Mouse (Mus musculus) heart, embryonic 14.5 days (tissue): Measurements from ENCODE around the gene Eif4b. TPM values are rescaled to one million over a fixed set of nuclear protein-coding genes. Genes with fewer than 3 reads are reported as not detected.

Experiments used
- ATAC-seq: fragments of 200-750 bp; cut with Nextera tagmentation; 2 replicates; pipeline ENCODE4 v1.8.0; 2017; ENCODE audit warnings: low read depth, moderate TSS enrichment; ENCODE audit not compliant: insufficient number of reproducible peaks, insufficient read depth, low FRiP score
- H3K27ac ChIP-seq, 2 experiments: fragments of 200-500 bp in 1 of 2; fragments of 300-500 bp in 1 of 2; sonication (generic) in 1 of 2; replicated peaks in 1 of 2; 2 replicates each; pipeline ENCODE4 v1.5.1; 2012 to 2014; ENCODE audit warnings: low read depth in 2 of 2, low read length in 2 of 2, control low read depth in 1 of 2, mild to moderate bottlenecking in 1 of 2, mixed read lengths in 1 of 2; ENCODE audit not compliant: control insufficient read depth in 1 of 2, insufficient read depth in 1 of 2
- H3K27me3 ChIP-seq: fragments of 300-500 bp; sonication (generic); 2 replicates; pipeline ENCODE4 v1.6.1; 2014; ENCODE audit warnings: mild to moderate bottlenecking, low read length, control low read depth; ENCODE audit not compliant: control insufficient read depth, insufficient read depth
- H3K36me3 ChIP-seq: fragments of 300-500 bp; sonication (generic); 2 replicates; pipeline ENCODE4 v1.6.1; 2014; ENCODE audit warnings: mild to moderate bottlenecking, control low read depth, low read length, mixed read lengths; ENCODE audit not compliant: control insufficient read depth, insufficient read depth
- H3K4me1 ChIP-seq, 2 experiments: fragments of 200-500 bp in 1 of 2; fragments of 300-500 bp in 1 of 2; sonication (generic) in 1 of 2; 2 replicates each; pipeline ENCODE4 v1.6.1; 2012 to 2014; ENCODE audit warnings: low read length in 2 of 2, control low read depth in 1 of 2, mixed read lengths in 1 of 2; ENCODE audit not compliant: control insufficient read depth in 2 of 2, insufficient read depth in 2 of 2
- H3K4me2 ChIP-seq: fragments of 300-500 bp; sonication (generic); 2 replicates; pipeline ENCODE4 v1.6.1; 2014; ENCODE audit warnings: mild to moderate bottlenecking, low read length
- H3K4me3 ChIP-seq, 2 experiments: fragments of 200-500 bp in 1 of 2; fragments of 300-500 bp in 1 of 2; sonication (generic) in 1 of 2; 2 replicates each; pipeline ENCODE4 v1.5.1; 2012 to 2014; ENCODE audit warnings: low read length in 2 of 2, mild to moderate bottlenecking in 2 of 2, control low read depth in 1 of 2, low read depth in 1 of 2, moderate library complexity in 1 of 2; ENCODE audit not compliant: control insufficient read depth in 1 of 2, insufficient read depth in 1 of 2
- H3K9ac ChIP-seq: fragments of 300-500 bp; sonication (generic); 2 replicates; pipeline ENCODE4 v1.6.1; 2014; ENCODE audit warnings: mild to moderate bottlenecking, low read length
- H3K9me3 ChIP-seq: fragments of 300-500 bp; sonication (generic); 2 replicates; pipeline ENCODE4 v1.6.1; 2016; ENCODE audit warnings: low read length, control low read depth; ENCODE audit not compliant: control insufficient read depth
- WGBS: fragments of 180-500 bp; shearing (Covaris S2); extraction: QIAGEN DNeasy Blood & Tissue Kit; methylation state at CpG from one replicate; pipeline ENCODE4 v1.1.7; 2014; 5-methylcytosine and 5-hydroxymethylcytosine counted together
- polyA plus RNA-seq: library from polyadenylated mRNA; unstranded; fragments of >200 nt; fragmentation: Nextera tagmentation; extraction: Ambion mirVana; gene quantifications from 2 replicates; pipeline ENCODE4 v1.2.1, GENCODE M21; 2014

Gene Eif4b
- polyA plus RNA-seq, 1 experiment from 2014 or later = 78.0 TPM

- ATAC-seq = no peak
- H3K36me3 ChIP-seq = peaks cover 37% of the 10 kb centered on the region
- H3K4me2 ChIP-seq = peak overlapping the region; percentile 90
- 20% methylated on average over 12 of the region's 12 CpGs for WGBS
- H3K9ac ChIP-seq = peak overlapping the region; percentile 74
- peaks cover 67 to 90% of the 10 kb centered on the region in 2 experiments for H3K4me1 ChIP-seq
- no peaks in the 10 kb centered on the region for H3K9me3 ChIP-seq
- peak overlapping the region; percentile 86 to 95 for H3K27ac ChIP-seq
- peak overlapping the region; percentile 43 to 54 for H3K4me3 ChIP-seq
- H3K27me3 ChIP-seq = no peaks in the 10 kb centered on the region
These were observed 30.5 kb downstream of the Eif4b start for GRCm38 (mm10) chr15:102103947-102104555.

- Histone ChIP-seq H3K27ac (peak overlapping the region; percentile 15 to 42; a peak in 3 of 4 replicates), H3K4me2 (peak overlapping the region; percentile 52), H3K36me3 (peaks cover 50% of the 10 kb centered on the region), H3K9ac (no peak overlapping the region; the same call in 1 of the 2 replicates), H3K4me1 (peaks cover 63 to 86% of the 10 kb centered on the region in 2 experiments), H3K9me3 (no peaks in the 10 kb centered on the region), H3K4me3 (no peak overlapping the region), H3K27me3 (no peaks in the 10 kb centered on the region)
- WGBS = 38% methylated on average over 5 of the region's 5 CpGs
- no peak for ATAC-seq
These were observed 31.8 kb downstream of the Eif4b start for GRCm38 (mm10) chr15:102105360-102105759.

DNA sequence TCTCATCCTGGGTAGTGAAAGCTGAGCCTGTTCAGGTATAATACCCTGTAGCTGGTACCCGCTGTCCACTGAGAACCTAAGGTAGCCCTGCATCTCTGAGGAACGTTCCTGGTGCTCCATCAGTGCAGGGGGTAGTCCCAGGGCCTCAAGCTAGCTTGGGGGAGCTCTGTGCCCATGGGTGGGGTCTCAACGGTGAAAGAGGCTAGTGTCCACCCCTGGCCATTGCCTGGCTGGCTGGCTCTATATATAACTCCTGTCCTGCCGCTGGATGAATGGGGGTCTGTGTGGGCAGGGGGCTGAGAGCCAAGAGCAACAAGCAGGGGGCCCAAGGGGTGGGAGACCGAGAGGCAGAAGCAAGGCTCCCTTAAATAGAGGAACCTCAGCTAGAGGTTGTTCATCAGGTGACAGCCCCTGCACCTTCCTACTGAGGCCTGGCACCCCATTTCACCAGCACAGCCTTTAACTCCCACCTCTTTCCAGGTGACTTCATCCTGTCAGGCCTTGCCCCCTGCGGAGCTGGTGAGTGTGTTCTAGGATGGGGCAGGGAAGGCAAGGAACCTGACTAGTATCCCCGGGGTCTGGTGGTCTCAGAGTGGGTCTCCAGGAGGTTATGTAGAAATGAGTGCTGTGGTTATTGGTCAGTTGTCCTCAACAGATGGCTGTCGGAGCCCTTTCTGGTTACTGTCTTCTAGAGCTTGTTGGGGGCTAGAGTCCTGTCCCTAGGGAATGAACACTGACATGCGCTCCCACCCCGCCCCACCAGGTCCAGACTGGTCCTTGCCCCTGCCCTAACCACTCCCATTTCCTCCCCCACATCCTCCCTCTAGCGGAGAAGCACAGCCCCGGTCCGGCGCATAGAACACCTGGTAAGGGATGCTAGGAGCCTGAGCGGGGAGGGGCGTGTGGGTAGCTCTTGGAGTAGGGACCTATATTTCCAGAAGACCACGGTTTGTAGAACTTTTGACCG is 32.5 kb downstream of the Eif4b start:
- Histone ChIP-seq H3K27me3 (no peaks in the 10 kb centered on the region), H3K4me3 (0 out of 4 replicates have a peak overlapping the region, but pooled peaks of 1 of the 2 experiments have one; percentile 16), H3K36me3 (peaks cover 57% of the 10 kb centered on the region), H3K9ac (no peak overlapping the region; the same call in 1 of the 2 replicates), H3K9me3 (no peaks in the 10 kb centered on the region), H3K27ac (peak overlapping the region in 1 of 2 experiments; percentile 42; a peak in 2 of 4 replicates), H3K4me2 (peak overlapping the region; percentile 52), H3K4me1 (peaks cover 58 to 82% of the 10 kb centered on the region in 2 experiments)
- ATAC-seq = no peak
- 29% methylated on average over 18 of the region's 18 CpGs for WGBS

- H3K9me3 ChIP-seq = no peaks in the 10 kb centered on the region
- no peak for ATAC-seq
- H3K27ac ChIP-seq = no peak overlapping the region
- peaks cover 50 to 73% of the 10 kb centered on the region in 2 experiments for H3K4me1 ChIP-seq
- no peak overlapping the region for H3K9ac ChIP-seq
- no peaks in the 10 kb centered on the region for H3K27me3 ChIP-seq
- H3K36me3 ChIP-seq = peaks cover 65% of the 10 kb centered on the region
- 22% methylated on average over 38 of the region's 38 CpGs for WGBS
- H3K4me2 ChIP-seq = peak overlapping the region; percentile 52
- peak overlapping the region; percentile 16; a peak in 3 of 4 replicates for H3K4me3 ChIP-seq
These were observed 33.3 kb downstream of the Eif4b start for GRCm38 (mm10) chr15:102106754-102107456.

- 30% methylated on average over 13 of the region's 13 CpGs for WGBS
- H3K9me3 ChIP-seq = no peaks in the 10 kb centered on the region
- no peak overlapping the region for H3K4me3 ChIP-seq
- peak overlapping the region; percentile 8 to 13; a peak in 1 of 4 replicates for H3K27ac ChIP-seq
- H3K9ac ChIP-seq = peak overlapping the region; percentile 34; the same call in 1 of the 2 replicates
- no peak for ATAC-seq
- peaks cover 40 to 67% of the 10 kb centered on the region in 2 experiments for H3K4me1 ChIP-seq
- H3K4me2 ChIP-seq = peak overlapping the region; percentile 52; the same call in 1 of the 2 replicates
- H3K27me3 ChIP-seq = no peaks in the 10 kb centered on the region
- H3K36me3 ChIP-seq = peaks cover 76% of the 10 kb centered on the region
These were observed 34.4 kb downstream of the Eif4b start for GRCm38 (mm10) chr15:102107689-102108573.

DNA sequence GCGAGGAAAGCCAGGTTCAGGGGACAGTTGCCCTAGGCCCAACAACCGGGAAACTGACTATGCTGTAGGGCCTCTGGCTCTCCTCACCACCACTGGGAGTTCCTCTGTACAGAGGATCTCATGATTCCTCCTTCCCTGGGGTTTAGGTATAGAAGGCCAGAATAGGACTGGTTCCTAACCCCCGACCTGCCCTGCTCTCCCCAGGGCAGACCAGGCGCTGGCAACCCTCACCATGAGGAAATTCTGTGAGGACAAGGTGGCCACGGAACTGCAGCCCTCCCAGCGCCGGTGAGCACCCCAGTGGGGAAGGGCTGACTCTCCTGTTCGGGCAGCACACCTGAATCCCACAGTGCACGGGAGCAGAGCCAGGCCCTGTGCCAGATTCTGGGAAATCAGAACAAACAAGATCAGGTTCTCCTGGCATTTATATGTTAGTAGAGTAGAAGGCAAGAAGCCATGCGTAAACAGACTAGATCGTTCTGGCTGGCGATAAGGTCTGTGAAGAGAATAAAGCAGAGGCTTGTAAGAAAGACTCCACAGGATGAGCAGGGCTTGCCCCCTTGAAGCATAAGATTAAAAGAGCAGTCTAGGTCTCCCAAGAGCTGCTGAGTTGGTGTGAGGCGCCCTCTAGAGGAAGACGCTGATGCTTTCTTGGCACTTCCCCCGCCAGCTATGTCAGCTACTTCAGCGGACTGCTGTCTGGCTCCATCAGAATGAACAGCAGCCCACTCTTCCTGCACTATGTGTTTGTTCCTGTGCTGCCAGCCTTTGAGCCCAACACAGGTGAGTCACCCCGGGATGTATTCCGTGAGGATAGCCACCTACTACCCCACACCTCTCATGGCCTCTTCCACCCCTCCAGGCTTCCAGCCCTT is 35.3 kb downstream of the Eif4b start:
- Histone ChIP-seq H3K36me3 (peaks cover 85% of the 10 kb centered on the region), H3K27me3 (no peaks in the 10 kb centered on the region), H3K9me3 (no peaks in the 10 kb centered on the region), H3K4me3 (no peak overlapping the region), H3K4me1 (peaks cover 30 to 58% of the 10 kb centered on the region in 2 experiments), H3K4me2 (no peak overlapping the region), H3K27ac (0 out of 4 replicates have a peak overlapping the region, but pooled peaks of 1 of the 2 experiments have one; percentile 8), H3K9ac (no peak overlapping the region)
- WGBS = 52% methylated on average over 18 of the region's 18 CpGs
- ATAC-seq = 0 out of 2 replicates have a peak, but pooled peaks have one; percentile 5
